Mouse (Mus musculus) lung, postnatal 14 days (tissue): Measurements from ENCODE around the gene Pip4k2c.
"Not testable (repeated sequence)": the region's sequence is repeated elsewhere in the genome, so short reads cannot be mapped to it uniquely, and the experiment has no call there.

Source experiments
- DNase-seq: peaks from one replicate; pipeline ENCODE4 v3.0.0; 2021

Pip4k2c gene

GRCm38 (mm10) chr10:127208921-127209320 lies 2.5 kb downstream of the Pip4k2c start:
- no peak for DNase-seq

GRCm38 (mm10) chr10:127205373-127205772 lies 6.0 kb downstream of the Pip4k2c start:
- no peak for DNase-seq

- no peak for DNase-seq
Observed at GRCm38 (mm10) chr10:127204589-127204988, 6.8 kb downstream of the Pip4k2c start.

GRCm38 (mm10) chr10:127203106-127203505 lies 8.3 kb downstream of the Pip4k2c start:
- no peak for DNase-seq

- DNase-seq, result no peak
Observed at GRCm38 (mm10) chr10:127200279-127200678, 11.1 kb downstream of the Pip4k2c start.

GRCm38 (mm10) chr10:127199474-127199873 lies 11.9 kb downstream of the Pip4k2c start:
- no peak for DNase-seq

- no peak for DNase-seq
Observed at GRCm38 (mm10) chr10:127199068-127199467, 12.3 kb downstream of the Pip4k2c start.

- no peak for DNase-seq
Observed at GRCm38 (mm10) chr10:127198492-127198891, 12.9 kb downstream of the Pip4k2c start.

GRCm38 (mm10) chr10:127197505-127198110 lies 13.8 kb downstream of the Pip4k2c start:
- no peak for DNase-seq

GRCm38 (mm10) chr10:127197104-127197503 lies 14.3 kb downstream of the Pip4k2c start:
- DNase-seq, result no peak

GRCm38 (mm10) chr10:127196392-127196791 lies 15.0 kb downstream of the Pip4k2c start:
- DNase-seq, result peak; percentile 67

- DNase-seq, result peak; percentile 40
Observed at GRCm38 (mm10) chr10:127195328-127196129, 15.9 kb downstream of the Pip4k2c start, which contains the start of gene Dtx3. Gene Dtx3 (minus strand): TSS chr10:127195728.

- DNase-seq, result peak; percentile 77
Observed at GRCm38 (mm10) chr10:127194428-127195327, 16.7 kb downstream of the Pip4k2c start.

- no peak for DNase-seq
Observed at GRCm38 (mm10) chr10:127193011-127193410, 18.4 kb downstream of the Pip4k2c start.

- not testable (repeated sequence) for DNase-seq
Observed at GRCm38 (mm10) chr10:127192057-127192328, 19.4 kb downstream of the Pip4k2c start.

- no peak for DNase-seq
Observed at GRCm38 (mm10) chr10:127191191-127192056, 20.0 kb downstream of the Pip4k2c start.

GRCm38 (mm10) chr10:127190398-127191190 lies 20.8 kb downstream of the Pip4k2c start:
- DNase-seq, result no peak

- DNase-seq, result peak; percentile 67
Observed at GRCm38 (mm10) chr10:127189651-127190381, 21.6 kb downstream of the Pip4k2c start, which contains the start of gene Arhgef25. Gene Arhgef25 (minus strand): TSS chr10:127190083.

GRCm38 (mm10) chr10:127189116-127189650 lies 22.2 kb downstream of the Pip4k2c start:
- peak; percentile 61 for DNase-seq

GRCm38 (mm10) chr10:127188465-127189115 lies 22.8 kb downstream of the Pip4k2c start:
- peak; percentile 52 for DNase-seq
